Comparison of ENCODE assay signal across 9 mouse cellular contexts in the genomic region with DNA sequence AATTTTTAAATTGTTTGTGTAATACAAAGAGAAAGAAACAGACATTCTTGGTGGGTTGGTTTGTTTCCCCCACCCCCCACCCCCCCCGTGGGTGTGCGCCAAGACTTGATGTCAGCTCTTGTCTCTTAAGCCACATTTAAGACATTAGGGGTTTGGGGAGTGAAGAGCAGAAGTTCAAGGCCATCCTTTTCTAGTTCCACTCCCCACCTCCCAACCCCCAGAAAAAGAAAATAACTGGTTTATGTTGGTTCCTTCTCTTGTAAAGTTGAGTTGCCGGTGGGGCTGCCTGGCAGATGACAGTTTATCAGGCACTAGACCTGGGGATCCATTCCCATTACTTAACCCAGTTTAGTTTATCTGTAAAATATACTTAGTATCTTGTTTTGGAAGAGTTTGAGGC. TPM values are rescaled to one million over a fixed set of nuclear protein-coding genes. Genes with fewer than 3 reads are reported as not detected.
A peak's percentile ranks its signal among the peaks of the same experiment; 100 is the strongest.
DNase-seq lines count a peak whose midpoint lies in the region; ATAC-seq lines count a peak whose summit lies in the region.
"Had no signal": no experiment of that assay in that cellular context is flagged by ENCODE, and none has a peak within 500 bp of the region (broad histone marks: within the 10 kb centered on the region; RNA-seq: fewer than 3 reads in every experiment).

No protein-coding gene starts in this region.

- peak overlapping the region; percentile 68 for H3K4me3 ChIP-seq in heart, embryonic 16.5 days (ENCODE audit: low read length)
- H3K4me3 ChIP-seq in embryonic facial prominence, embryonic 10.5 days = peak overlapping the region; percentile 80
- peak overlapping the region; percentile 64 for H3K4me3 ChIP-seq in limb, embryonic 13.5 days

- no peak for DNase-seq in heart, adult 8-10 months (ENCODE audit: low spot score)
- peak; percentile 54 for DNase-seq in A20 (ENCODE audit: low read depth, low spot score)
- DNase-seq in embryonic facial prominence, embryonic 10.5 days (ENCODE audit: low spot score) = no peak
- DNase-seq in ovary, postnatal 10 days (ENCODE audit: low spot score) = no peak
- no peak for DNase-seq in urinary bladder, adult 2 months (ENCODE audit: low spot score)
- DNase-seq: spleen, adult 18-20 months had no signal

- no peaks in the 10 kb centered on the region for H3K9me3 ChIP-seq in heart, embryonic 16.5 days (replicated peaks; ENCODE audit: control insufficient read depth, low read length)
- no peaks in the 10 kb centered on the region for H3K9me3 ChIP-seq in embryonic facial prominence, embryonic 10.5 days
- H3K9me3 ChIP-seq in limb, embryonic 13.5 days = no peaks in the 10 kb centered on the region

- no peak for ATAC-seq in heart, embryonic 16.5 days (replicated peaks; ENCODE audit: extremely low read depth, insufficient read depth, low FRiP score)
- ATAC-seq in limb, embryonic 13.5 days (ENCODE audit: low FRiP score, low read depth) = no peak
- no peak for ATAC-seq in activated CD4-positive, CD25-positive, alpha-beta regulatory T cell, adult 4 months

- peak overlapping the region; percentile 80 for H3K9ac ChIP-seq in heart, embryonic 16.5 days (ENCODE audit: low read length)
- peak overlapping the region; percentile 81 for H3K9ac ChIP-seq in limb, embryonic 13.5 days

- H3K4me1 ChIP-seq in heart, embryonic 16.5 days (ENCODE audit: control insufficient read depth, insufficient read depth, low read length) = peaks cover 26% of the 10 kb centered on the region
- peaks cover 52% of the 10 kb centered on the region for H3K4me1 ChIP-seq in embryonic facial prominence, embryonic 10.5 days
- H3K4me1 ChIP-seq in limb, embryonic 13.5 days = peaks cover 46% of the 10 kb centered on the region

- H3K36me3 ChIP-seq in heart, embryonic 16.5 days (ENCODE audit: control insufficient read depth, insufficient read depth) = peaks cover 9% of the 10 kb centered on the region; the same call in 1 of the 2 replicates
- peaks cover 22% of the 10 kb centered on the region for H3K36me3 ChIP-seq in embryonic facial prominence, embryonic 10.5 days (replicated peaks)
- H3K36me3 ChIP-seq in limb, embryonic 13.5 days = peaks cover 12% of the 10 kb centered on the region

- H3K4me2 ChIP-seq in heart, embryonic 16.5 days (ENCODE audit: low read depth, low read length) = peak overlapping the region; percentile 87
- peak overlapping the region; percentile 89 for H3K4me2 ChIP-seq in limb, embryonic 13.5 days (replicated peaks)

- WGBS in heart, embryonic 16.5 days = 57% methylated on average over 3 of the region's 3 CpGs
- 42% methylated on average over 3 of the region's 3 CpGs for WGBS in embryonic facial prominence, embryonic 10.5 days
- 29% methylated on average over 3 of the region's 3 CpGs for WGBS in limb, embryonic 13.5 days

- peak overlapping the region; percentile 95 for H3K27ac ChIP-seq in heart, embryonic 16.5 days (ENCODE audit: low read length)
- peak overlapping the region; percentile 96; the same call in 1 of the 2 replicates for H3K27ac ChIP-seq in embryonic facial prominence, embryonic 10.5 days (replicated peaks)
- no peak overlapping the region for H3K27ac ChIP-seq in limb, embryonic 13.5 days

- no peaks in the 10 kb centered on the region for H3K27me3 ChIP-seq in heart, embryonic 16.5 days (ENCODE audit: control insufficient read depth, insufficient read depth, low read length)
- H3K27me3 ChIP-seq in embryonic facial prominence, embryonic 10.5 days (replicated peaks; ENCODE audit: low read depth, poor library complexity, severe bottlenecking) = no peaks in the 10 kb centered on the region
- no peaks in the 10 kb centered on the region for H3K27me3 ChIP-seq in limb, embryonic 13.5 days

RNA-seq across cellular contexts. Expression of gene Set, which starts 7.1 kb away (rescaled TPM):
- 198 and 217 TPM in 2 replicates for polyA plus RNA-seq in heart, embryonic 16.5 days (2015; fragmentation: Nextera tagmentation; extraction: Ambion mirVana)
- total RNA-seq in heart, adult 8-10 months (2022) = 100 to 1,000 TPM in 2 of 4 experiments, 10 to 100 TPM in 2; 98.3 to 109 (median 100) TPM
- 870 and 873 TPM in 2 replicates for polyA plus RNA-seq in embryonic facial prominence, embryonic 10.5 days (2016; fragmentation: Nextera tagmentation; extraction: Ambion mirVana)
- polyA plus RNA-seq in limb, embryonic 13.5 days (2015; fragmentation: Nextera tagmentation; extraction: Ambion mirVana) = 514 and 554 TPM in 2 replicates
- polyA plus RNA-seq in activated CD4-positive, CD25-positive, alpha-beta regulatory T cell, adult 4 months (2017; shearing (Covaris generic)) = 100 to 1,000 TPM; 369 to 379 TPM
- polyA plus RNA-seq in urinary bladder, adult 2 months (2012; rRNA removed) = 114 and 146 TPM in 2 replicates

RNA-seq across cellular contexts. Expression of gene Pkn3, which starts 13.2 kb away (rescaled TPM):
- 9.4 and 11.7 TPM in 2 replicates for polyA plus RNA-seq in heart, embryonic 16.5 days (2015; fragmentation: Nextera tagmentation; extraction: Ambion mirVana)
- 10 to 100 TPM in 2 of 4 experiments, 1 to 10 TPM in 2; 9.0 to 11.2 (median 10.1) TPM for total RNA-seq in heart, adult 8-10 months (2022)
- 12.7 and 13.9 TPM in 2 replicates for polyA plus RNA-seq in embryonic facial prominence, embryonic 10.5 days (2016; fragmentation: Nextera tagmentation; extraction: Ambion mirVana)
- polyA plus RNA-seq in limb, embryonic 13.5 days (2015; fragmentation: Nextera tagmentation; extraction: Ambion mirVana) = 8.6 and 10.0 TPM in 2 replicates
- under 1 TPM in 1 of 2 experiments, not detected in 1; 0.41 TPM for polyA plus RNA-seq in activated CD4-positive, CD25-positive, alpha-beta regulatory T cell, adult 4 months (2017; shearing (Covaris generic))
- 18.6 and 22.3 TPM in 2 replicates for polyA plus RNA-seq in urinary bladder, adult 2 months (2012; rRNA removed)

RNA-seq across cellular contexts. Expression of gene Wdr34, which starts 15.6 kb away (rescaled TPM):
- 24.1 and 25.6 TPM in 2 replicates for polyA plus RNA-seq in heart, embryonic 16.5 days (2015; fragmentation: Nextera tagmentation; extraction: Ambion mirVana)
- 1 to 10 TPM; 6.5 to 9.2 (median 7.8) TPM for total RNA-seq in heart, adult 8-10 months (2022)
- 29.4 and 32.9 TPM in 2 replicates for polyA plus RNA-seq in embryonic facial prominence, embryonic 10.5 days (2016; fragmentation: Nextera tagmentation; extraction: Ambion mirVana)
- polyA plus RNA-seq in limb, embryonic 13.5 days (2015; fragmentation: Nextera tagmentation; extraction: Ambion mirVana) = 40.4 and 42.5 TPM in 2 replicates
- polyA plus RNA-seq in activated CD4-positive, CD25-positive, alpha-beta regulatory T cell, adult 4 months (2017; shearing (Covaris generic)) = 1 to 10 TPM in 1 of 2 experiments, under 1 TPM in 1; 0.87 to 1.4 TPM
- polyA plus RNA-seq in urinary bladder, adult 2 months (2012; rRNA removed) = 17.6 and 18.0 TPM in 2 replicates

RNA-seq across cellular contexts. Expression of gene Zdhhc12, which starts 29.1 kb away (rescaled TPM):
- 29.4 and 30.8 TPM in 2 replicates for polyA plus RNA-seq in heart, embryonic 16.5 days (2015; fragmentation: Nextera tagmentation; extraction: Ambion mirVana)
- 1 to 10 TPM; 2.3 to 4.1 (median 3.6) TPM for total RNA-seq in heart, adult 8-10 months (2022)
- polyA plus RNA-seq in embryonic facial prominence, embryonic 10.5 days (2016; fragmentation: Nextera tagmentation; extraction: Ambion mirVana) = 35.2 and 37.7 TPM in 2 replicates
- 25.3 and 27.9 TPM in 2 replicates for polyA plus RNA-seq in limb, embryonic 13.5 days (2015; fragmentation: Nextera tagmentation; extraction: Ambion mirVana)
- polyA plus RNA-seq in activated CD4-positive, CD25-positive, alpha-beta regulatory T cell, adult 4 months (2017; shearing (Covaris generic)) = 10 to 100 TPM; 31.6 to 32.4 TPM
- polyA plus RNA-seq in urinary bladder, adult 2 months (2012; rRNA removed) = 31.5 and 40.7 TPM in 2 replicates
